Mouse (Mus musculus) ES-Bruce4 (cell line): ENCODE data around the gene Ptpdc1.

Experiments
- CTCF ChIP-seq: IDR thresholded peaks from one replicate; pipeline ENCODE4 v1.8.1; 2011; ENCODE audit warnings: low read depth, low read length
- EP300 ChIP-seq: IDR thresholded peaks from 2 replicates; pipeline ENCODE4 v1.6.1; 2011; ENCODE audit warnings: low read depth, low read length; ENCODE audit not compliant: insufficient read depth
- POLR2A ChIP-seq: IDR thresholded peaks from one replicate; pipeline ENCODE4 v1.8.1; 2011; ENCODE audit warnings: low read length; ENCODE audit not compliant: insufficient read depth

- no peak for TF ChIP-seq POLR2A
- TF ChIP-seq EP300: no peak
- TF ChIP-seq CTCF: no peak
Observed at GRCm38 (mm10) chr13:48624968-48625398, 481 bp downstream of the Ptpdc1 start.
